Mouse (Mus musculus): ENCODE data around the gene Dusp7.

- peak; percentile 57; the same call in 1 of the 2 replicates for TF ChIP-seq POLR2A (IDR thresholded peaks at IDR 0.05; ENCODE audit: low read depth, low read length)
- TF ChIP-seq CTCF (IDR thresholded peaks at IDR 0.05; ENCODE audit: extremely low read depth, insufficient read length, insufficient replicate concordance, low read depth, low read length), result no peak
These were observed at the start of gene Dusp7 for GRCm38 (mm10) chr9:106368112-106368717.
